Mouse (Mus musculus) granulocyte monocyte progenitor cell, adult 5-6 weeks (primary cell): Measurements from ENCODE around the gene Fam124a. TPM values are rescaled to one million over a fixed set of nuclear protein-coding genes. Genes with fewer than 3 reads are reported as not detected.

Experiments
- ATAC-seq: replicated peaks from 2 replicates; pipeline ENCODE4 v1.8.0; 2016; ENCODE audit warnings: mild to moderate bottlenecking, moderate TSS enrichment, inconsistent platforms; ENCODE audit not compliant: poor library complexity, severe bottlenecking
- total RNA-seq, 2 experiments: library from RNA; stranded (forward) in 1 of 2; stranded (reverse) in 1 of 2; fragments of 200-712, 200-1000 nt in 1 of 2; fragments of >200 nt in 1 of 2; fragmentation: Nextera tagmentation in 1 of 2; gene quantifications; 2 replicates each; pipeline ENCODE4 v1.2.3; 2014 to 2017

Fam124a gene
- total RNA-seq, 2 experiments from 2014 or later = not detected

DNA sequence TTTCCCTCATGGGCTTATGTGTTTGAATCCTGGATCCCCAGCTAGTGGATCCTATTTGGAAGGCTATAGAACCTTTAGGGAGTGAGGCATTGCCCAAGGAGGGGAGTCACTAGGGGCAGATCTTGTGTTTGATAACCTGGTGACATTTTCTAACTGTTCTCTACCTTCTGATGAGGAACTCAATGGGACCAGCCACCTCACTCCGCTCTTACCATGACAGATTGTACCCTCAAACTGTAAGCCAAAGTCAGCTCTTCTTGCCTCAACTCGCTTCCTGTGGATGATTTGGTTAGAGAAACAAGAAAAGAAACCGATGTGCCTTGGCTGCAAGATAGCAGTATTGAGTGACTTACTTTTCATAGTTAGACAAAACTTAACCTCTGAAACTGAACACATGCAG lies 96.2 kb downstream of the Fam124a start:
- ATAC-seq = no peak

DNA sequence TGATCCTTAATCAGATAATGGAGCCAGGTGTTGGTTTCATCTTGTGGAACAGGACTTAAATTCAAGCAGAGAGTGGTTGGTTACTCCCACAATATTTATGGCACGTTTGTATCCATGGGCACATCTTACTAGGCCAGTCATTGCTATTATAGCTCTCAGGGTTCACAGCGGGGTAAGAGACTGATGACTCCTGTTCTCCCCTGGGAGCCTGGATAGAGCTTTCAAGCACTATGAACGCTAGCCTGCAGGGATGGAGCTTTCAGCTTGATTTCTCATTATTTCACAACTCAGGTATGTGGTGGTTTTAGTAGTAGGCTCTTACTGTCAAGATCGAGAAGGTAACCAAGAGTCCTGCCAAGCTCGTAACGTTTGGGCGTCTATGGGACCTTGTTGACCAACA lies 100.5 kb downstream of the Fam124a start:
- no peak for ATAC-seq

DNA sequence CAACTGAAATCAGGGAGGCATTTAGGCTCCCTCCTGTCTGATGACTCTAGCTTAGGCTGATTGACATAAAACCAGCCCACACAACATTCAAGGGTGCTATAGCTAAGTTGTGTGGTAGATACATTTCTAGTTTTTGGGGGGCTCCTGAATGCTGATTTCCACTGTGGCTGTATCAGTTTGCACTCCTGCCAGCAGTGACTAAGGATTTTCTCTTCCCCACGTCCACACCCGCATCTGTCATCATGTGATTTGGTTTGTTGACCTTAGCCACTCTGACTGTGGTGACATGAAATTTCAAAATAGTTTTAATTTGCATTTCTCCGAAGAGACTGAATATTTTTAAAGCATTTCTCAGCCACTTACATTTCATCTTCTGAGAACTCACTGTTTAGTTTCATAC lies 101.9 kb downstream of the Fam124a start:
- ATAC-seq = peak; percentile 40; the same call in 1 of the 2 replicates

Other genes starting within 250 kb of the Fam124a start
- not detected in 2 replicates for gene Gucy1b2, start 99.4 kb upstream of the Fam124a start, total RNA-seq (2014; fragmentation: Nextera tagmentation)
- not detected in 2 replicates for gene Gucy1b2, start 99.4 kb upstream of the Fam124a start, total RNA-seq (2017)
- gene Gm4131, start 11.2 kb downstream of the Fam124a start, total RNA-seq (2014; fragmentation: Nextera tagmentation) = not detected in 2 replicates
- not detected in 2 replicates for gene Gm4131, start 11.2 kb downstream of the Fam124a start, total RNA-seq (2017)
- not detected in 2 replicates for gene Serpine3, start 107.9 kb downstream of the Fam124a start, total RNA-seq (2014; fragmentation: Nextera tagmentation)
- not detected in 2 replicates for gene Serpine3, start 107.9 kb downstream of the Fam124a start, total RNA-seq (2017)
- gene Ints6, start 205.4 kb downstream of the Fam124a start, total RNA-seq (2014; fragmentation: Nextera tagmentation) = 32.1 and 38.8 TPM in 2 replicates
- 62.6 and 110 TPM in 2 replicates for gene Ints6, start 205.4 kb downstream of the Fam124a start, total RNA-seq (2017)